Mouse (Mus musculus): ENCODE measurements at regions not wholly inside any gene's neighbourhood (a gene's known extent, or its start where the extent isn't known, plus 50 kb on each side); places are given as distances from the start of the nearest gene placed in this dataset.

GRCm38 (mm10) chr2:46678366-46678765 lies 1561.2 kb upstream of the Zeb2 start:
- no peak for DNase-seq

GRCm38 (mm10) chr2:46669517-46670291 lies 1552.5 kb upstream of the Zeb2 start:
- no peak for DNase-seq

GRCm38 (mm10) chr2:46666990-46667337 lies 1549.8 kb upstream of the Zeb2 start:
- DNase-seq, result no peak

- DNase-seq, result no peak
Measured at GRCm38 (mm10) chr2:46666084-46666989, 1549.1 kb upstream of the Zeb2 start.

- no peak for DNase-seq
Measured at GRCm38 (mm10) chr2:46661876-46662275, 1544.7 kb upstream of the Zeb2 start.

GRCm38 (mm10) chr2:46660577-46660976 lies 1543.4 kb upstream of the Zeb2 start:
- DNase-seq, result no peak

GRCm38 (mm10) chr2:46655289-46655688 lies 1538.1 kb upstream of the Zeb2 start:
- DNase-seq, result no peak

- DNase-seq, result no peak
Measured at GRCm38 (mm10) chr2:46652616-46653015, 1535.4 kb upstream of the Zeb2 start.

GRCm38 (mm10) chr2:46646366-46646765 lies 1529.2 kb upstream of the Zeb2 start:
- no peak for DNase-seq

- no peak for DNase-seq
Measured at GRCm38 (mm10) chr2:46609217-46609616, 1492.0 kb upstream of the Zeb2 start.

- DNase-seq, result peak in 1 of 2 experiments; percentile 24
Measured at GRCm38 (mm10) chr2:46581773-46582172, 1464.6 kb upstream of the Zeb2 start.

GRCm38 (mm10) chr2:46570416-46570815 lies 1453.2 kb upstream of the Zeb2 start:
- no peak for DNase-seq

GRCm38 (mm10) chr2:46533395-46533794 lies 1416.2 kb upstream of the Zeb2 start:
- DNase-seq, result no peak

GRCm38 (mm10) chr2:46530686-46531085 lies 1413.5 kb upstream of the Zeb2 start:
- no peak for DNase-seq

GRCm38 (mm10) chr2:46525223-46525622 lies 1408.0 kb upstream of the Zeb2 start:
- no peak for DNase-seq

GRCm38 (mm10) chr2:46524625-46525024 lies 1407.4 kb upstream of the Zeb2 start:
- DNase-seq, result no peak

GRCm38 (mm10) chr2:46521147-46521965 lies 1404.2 kb upstream of the Zeb2 start:
- DNase-seq, result no peak

- DNase-seq, result no peak
Measured at GRCm38 (mm10) chr2:46512237-46513028, 1395.2 kb upstream of the Zeb2 start.

GRCm38 (mm10) chr2:46506951-46507350 lies 1389.8 kb upstream of the Zeb2 start:
- DNase-seq, result no peak

GRCm38 (mm10) chr2:46503074-46503473 lies 1385.9 kb upstream of the Zeb2 start:
- DNase-seq, result no peak

GRCm38 (mm10) chr2:46492299-46492698 lies 1375.1 kb upstream of the Zeb2 start:
- no peak for DNase-seq

- no peak for DNase-seq
Measured at GRCm38 (mm10) chr2:46491081-46491480, 1373.9 kb upstream of the Zeb2 start.
